Mouse (Mus musculus) naive thymus-derived CD4-positive, alpha-beta T cell, adult 2 months (primary cell): ENCODE data around the gene 5330417H12Rik.

Experiments used
- DNase-seq: peaks from one replicate; pipeline ENCODE4 v3.0.0-alpha.2; 2011; ENCODE audit warnings: low read depth

Gene 5330417H12Rik

DNA sequence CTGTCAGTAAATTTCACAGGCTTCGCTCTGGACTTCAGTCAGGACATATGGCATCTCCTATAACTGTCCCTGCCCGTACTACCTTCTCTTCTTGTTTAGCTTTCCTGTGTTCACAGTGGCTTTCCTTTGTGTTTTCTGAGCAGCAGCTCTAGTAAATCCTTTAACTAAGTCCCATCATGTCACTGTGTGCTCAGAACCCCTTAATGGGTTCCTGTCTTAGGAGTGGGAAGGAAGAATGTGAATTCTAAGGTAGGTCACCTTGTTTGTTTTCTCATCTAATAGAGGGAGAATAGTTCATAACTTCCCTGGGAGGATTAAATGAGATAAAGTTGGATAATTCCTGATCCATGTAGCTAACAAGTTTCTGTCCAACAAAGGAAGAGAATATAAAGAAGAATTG, at the start of gene 5330417H12Rik:
Gene 5330417H12Rik (minus strand): TSS at position 101 of the 400 bp plus-strand sequence.
- no peak for DNase-seq

DNA sequence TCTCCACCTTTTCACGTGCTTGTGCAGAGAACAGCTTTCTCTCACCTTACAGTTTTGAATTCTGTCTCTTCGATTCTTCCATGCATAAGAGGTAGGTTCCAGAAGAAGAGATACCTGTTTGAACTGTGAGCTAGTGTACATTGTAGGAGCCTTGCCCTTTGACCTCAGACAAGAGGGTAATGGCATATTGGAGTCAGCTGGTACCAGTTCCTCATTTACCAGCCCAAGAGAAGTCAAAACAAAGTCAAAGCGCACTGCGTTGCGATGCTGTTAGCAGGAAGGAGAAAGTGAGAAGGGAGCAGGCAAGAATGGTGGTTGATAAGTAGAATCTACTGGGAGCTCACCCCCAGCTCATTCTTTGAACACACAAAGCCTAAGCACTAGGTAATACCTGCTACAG, 43.6 kb upstream of the 5330417H12Rik start:
- no peak for DNase-seq

DNA sequence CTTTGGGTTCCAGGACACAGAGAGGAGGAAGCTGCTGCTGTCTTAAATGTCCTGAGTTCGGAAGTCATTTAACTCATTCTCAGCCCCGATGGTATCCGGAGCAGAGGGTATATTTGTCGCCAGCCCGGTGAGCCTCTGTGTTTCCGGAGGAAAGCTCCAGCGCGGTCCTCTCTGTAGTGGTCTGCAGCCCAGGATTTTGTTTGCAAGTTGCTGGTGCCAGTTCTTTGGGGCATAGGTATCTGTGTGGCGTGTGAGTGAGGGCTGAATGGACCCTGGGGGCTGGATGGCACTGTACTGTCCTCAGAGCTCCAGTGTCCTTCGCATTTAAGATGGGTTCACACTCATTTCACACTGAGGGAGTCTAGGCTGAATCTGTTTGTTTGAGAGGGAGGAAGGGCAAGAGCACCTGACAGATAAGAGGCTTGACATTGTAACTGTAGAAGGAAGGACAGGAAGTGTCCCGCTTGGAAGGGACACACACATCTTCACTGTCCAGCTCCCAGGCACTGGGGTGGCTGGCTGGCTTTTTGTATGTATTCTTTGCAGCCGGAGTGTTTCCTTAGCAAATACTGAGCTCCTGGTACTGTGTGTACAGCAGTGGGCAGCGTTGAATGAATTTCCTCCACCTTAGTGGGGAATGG, 41.4 kb upstream of the 5330417H12Rik start:
- peak; percentile 36 for DNase-seq

DNA sequence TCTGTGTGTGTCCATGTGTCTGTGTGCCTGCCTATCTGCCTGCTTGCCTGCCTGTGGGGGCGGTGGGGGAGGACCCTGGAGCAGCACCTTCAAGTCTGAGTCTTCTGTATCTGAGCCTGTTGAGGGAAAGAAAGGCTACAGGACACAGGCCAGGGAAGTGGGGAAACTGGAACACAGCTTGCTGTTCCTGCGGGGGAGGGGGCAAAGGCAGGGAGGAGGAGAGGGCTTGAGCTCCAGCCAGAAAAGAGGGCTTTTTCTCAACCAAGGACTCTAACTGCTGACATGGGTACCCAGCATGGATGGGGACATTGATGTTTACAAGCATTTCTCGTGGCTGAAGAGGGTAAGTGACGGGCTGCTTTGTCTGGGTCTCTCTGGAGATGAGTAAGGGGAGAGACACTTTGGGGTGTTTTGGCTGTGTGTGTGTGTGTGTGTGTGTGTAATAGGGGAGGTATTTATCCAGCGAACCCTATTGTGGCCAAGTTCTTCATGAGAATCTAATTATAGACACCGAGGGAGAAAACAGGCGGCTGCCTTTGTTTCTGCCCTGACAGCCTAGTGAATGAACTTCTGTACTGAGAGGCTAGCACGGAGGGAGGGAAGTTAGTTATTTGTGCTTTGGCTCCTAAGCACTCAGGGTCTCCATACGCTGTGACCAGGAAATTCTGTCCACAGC, 40.8 kb upstream of the 5330417H12Rik start:
- DNase-seq: no peak

DNA sequence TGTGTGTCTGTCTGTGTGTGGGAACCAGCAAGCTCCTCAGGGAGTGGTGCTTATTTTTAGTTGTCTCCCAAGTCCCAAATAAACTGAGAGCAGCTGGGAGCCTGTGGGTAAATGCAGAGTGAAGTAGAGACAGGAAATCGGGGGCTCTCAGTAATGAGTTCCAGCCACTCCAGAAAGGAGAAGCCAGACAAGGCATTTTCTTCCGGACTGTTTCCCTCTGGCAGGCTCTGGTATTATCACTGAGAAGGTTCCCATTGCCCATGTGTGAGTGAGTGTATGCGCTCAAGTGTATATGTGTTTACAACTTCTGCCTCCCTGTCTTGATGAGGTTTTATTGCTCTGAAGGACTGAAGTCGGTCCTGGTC, 40.2 kb upstream of the 5330417H12Rik start:
- DNase-seq: no peak

DNA sequence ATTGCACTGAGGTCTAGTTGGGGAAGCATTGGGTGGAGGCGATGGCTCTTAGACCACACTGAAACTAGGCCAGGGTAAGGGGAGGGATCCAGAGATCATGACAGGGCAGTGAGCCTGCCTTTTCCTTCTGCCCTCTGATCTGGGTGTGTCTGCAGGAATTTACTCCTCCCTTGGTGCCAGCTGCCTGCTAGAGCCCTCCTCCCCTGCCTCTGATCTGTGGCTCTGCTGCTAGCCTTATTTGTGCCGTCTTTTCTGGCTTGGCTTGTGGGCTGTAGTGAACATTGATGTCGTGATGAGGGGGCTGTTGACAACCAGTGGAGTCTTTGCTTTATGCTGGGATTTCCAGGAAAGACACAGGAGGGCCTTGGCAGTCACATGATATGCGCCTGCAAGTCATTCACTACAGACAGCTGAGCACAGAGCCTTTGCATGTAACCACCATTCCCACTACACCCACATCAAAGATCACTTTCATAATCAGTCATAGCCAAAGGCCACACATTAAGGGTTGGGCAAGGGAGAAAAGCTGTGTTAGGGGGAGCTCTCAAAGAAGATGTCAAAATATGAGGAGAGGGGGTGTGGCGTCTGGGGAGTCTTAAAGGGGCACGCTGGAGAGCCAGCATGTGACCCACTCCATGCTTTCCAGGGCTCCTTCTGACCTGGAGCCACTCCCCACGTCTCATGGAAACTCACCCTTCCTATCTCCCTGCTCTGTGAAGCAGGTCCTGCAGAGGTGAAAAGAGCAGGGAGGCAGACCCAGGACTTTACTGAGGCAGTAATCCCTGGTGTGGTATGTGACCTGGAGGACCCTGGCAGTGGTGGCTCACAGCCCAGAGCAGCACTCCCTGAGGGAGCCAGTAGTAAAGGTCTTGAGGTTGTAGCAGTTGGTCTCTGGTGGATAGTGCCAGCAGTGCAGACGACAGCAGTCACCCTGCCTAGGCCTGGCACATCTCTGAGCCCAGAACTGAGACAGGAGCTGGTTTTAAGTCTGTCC, 39.4 kb upstream of the 5330417H12Rik start:
- DNase-seq: peak; percentile 69

DNA sequence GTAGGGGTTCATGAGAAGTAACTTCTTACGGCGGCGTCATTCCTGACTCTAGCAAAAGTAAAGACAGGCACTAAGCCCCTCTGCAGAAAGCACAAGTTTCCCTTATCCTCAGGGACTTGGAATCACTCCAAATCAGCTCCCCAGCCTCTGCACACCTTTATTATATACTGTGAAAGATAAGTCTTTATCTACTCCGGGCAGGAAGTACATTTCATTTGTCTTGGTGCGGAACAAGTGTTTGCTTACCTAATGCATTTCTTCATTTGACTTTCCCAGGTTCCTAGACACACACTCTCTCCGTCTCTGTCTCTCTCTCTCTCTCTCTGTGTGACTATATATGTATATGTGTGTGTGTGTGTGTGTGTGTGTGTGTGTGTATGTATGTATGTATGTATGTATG, 38.7 kb upstream of the 5330417H12Rik start:
- no peak for DNase-seq

DNA sequence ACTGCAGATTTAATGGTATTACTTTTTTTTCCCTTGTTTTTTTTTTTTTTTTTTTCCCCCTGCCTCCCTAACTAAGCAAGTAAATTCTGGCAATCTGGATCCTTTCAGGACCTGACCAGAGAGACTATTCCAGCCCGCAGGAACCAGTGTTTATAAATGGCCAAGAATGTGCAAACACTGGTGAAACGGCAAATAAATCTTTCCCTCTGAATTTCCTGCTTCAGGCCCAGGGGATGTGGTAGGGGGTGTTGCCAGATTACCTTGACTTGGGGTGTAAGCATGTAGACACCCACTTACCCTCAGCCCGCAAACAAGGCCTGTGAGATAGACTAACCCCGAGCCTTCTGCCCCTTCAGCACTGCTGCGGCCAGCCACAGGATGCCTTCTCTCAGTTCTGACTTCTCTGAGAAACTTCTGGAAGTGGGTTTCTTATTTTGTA, 36.9 kb upstream of the 5330417H12Rik start:
- DNase-seq: no peak

DNA sequence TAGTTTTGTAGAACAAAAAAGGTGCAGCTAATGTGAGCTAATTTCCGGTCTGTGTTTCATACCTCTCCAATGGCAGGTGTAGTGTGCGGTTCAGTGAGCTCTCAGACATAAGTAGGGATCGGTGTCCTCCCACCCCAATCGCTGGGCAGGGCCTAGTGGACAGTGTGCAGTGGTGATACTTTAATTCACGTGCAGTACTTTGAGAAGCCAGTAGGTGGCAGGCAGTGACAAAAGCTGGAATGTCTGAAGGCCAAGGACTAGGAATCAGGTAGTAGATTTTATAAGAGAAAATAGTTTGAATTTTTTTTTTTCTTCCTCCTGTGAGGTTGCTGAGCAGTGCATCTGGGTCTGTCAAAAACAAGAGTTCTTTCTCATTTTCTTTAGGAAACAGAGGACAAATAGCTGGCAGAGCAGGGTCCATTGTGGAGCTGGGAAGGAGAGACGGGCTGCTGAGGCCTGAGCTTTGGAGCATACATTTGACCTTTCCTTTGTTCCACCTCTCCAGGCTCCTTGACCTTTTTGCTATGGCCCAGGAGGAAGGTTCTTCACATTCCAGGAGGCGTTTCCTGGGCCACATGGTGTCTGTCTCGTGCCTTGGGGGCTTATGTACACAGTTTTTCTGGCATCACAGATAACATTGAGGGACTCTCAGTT, 36.4 kb upstream of the 5330417H12Rik start:
- peak; percentile 80 for DNase-seq

DNA sequence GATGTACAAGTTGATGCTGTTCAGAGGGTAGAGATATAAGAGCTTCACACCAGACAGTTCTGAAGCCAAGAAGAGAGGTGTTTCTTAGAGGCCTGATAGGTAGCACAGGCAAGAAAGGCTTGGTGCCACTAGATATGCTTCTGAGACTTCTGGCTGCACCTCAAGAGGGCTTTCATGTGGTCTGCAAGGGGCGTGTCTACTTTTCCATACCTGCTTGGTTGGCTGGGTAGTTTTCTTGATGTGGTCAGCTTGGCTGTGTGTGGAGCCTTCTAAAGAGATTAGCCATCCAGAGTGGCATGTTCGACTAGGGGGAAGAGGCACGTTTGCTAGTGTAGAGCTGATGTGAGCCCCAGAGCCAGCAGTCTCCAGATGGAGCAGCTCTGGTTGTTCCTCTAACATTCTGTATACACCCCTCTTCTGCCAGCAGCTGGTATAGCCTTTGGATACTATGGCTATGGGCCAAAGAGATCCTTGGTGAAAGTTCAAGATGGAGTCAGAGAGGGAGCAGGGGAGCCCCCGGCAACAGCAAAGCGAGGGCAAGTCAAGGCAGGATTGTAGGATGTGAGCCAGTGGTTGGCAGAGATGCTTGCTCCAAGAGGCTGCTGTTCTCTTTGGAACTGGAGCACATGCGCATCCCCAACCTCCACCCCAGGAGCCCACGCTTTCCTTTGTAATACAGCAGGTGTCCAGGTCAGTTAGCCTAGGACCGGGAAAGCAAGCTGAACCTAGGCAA, 34.4 kb upstream of the 5330417H12Rik start:
- DNase-seq: peak; percentile 87

DNA sequence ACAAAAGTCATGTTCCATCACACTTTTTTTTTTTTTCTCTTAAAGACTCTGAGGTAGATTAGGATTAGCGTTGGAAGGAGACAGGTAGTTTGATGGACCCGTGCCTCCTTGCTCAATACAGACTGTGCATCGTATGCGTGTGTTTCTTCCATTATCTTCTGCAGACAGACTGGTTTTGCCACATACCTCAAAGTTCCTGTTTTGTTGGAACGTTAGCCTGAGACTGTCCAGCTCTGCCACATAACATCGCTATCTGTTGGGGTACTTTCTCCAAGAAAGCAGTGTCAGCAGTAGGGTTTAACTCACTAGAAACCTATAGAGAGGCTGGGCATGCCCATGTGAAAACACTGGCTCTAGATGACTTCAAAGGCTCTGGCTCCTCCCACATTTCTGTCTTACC, 31.5 kb upstream of the 5330417H12Rik start:
- DNase-seq: no peak

DNA sequence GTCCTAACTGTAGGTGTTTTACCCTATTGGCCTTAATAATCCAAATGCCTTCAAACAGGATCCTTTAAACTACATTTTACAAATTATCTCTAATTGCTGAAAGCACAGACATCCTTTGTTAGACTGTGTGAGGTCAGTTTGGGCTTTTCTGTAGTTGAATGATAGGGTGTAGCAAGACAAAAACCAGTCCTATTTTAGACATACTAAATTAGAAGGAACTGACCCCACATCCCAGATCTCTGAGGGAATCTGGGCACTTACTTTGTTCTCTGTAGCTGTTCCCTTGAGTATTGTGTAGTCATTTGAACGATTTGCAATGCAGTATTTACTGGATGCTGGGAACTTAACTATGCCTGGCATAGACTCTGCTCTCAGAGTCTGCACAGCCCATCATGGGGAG, 26.9 kb upstream of the 5330417H12Rik start:
- DNase-seq: no peak

DNA sequence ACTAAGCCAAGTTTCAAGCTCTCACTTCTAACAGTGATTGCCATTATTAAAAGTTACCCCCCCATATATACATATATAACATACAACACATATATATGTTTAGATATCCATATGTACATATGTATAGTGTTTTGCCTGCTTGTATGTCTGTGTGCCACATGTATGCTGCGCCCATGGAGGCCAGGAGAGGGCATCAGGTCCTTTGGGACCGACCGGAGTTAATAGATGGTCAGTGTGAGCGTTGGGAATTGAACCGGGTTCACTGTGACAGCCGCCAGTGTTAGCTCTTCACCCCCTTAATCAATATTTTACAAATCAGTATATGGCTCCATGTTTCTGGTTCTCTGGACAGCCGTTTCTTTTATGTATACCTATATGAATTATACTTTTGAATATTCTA, 25.0 kb upstream of the 5330417H12Rik start:
- DNase-seq: no peak

DNA sequence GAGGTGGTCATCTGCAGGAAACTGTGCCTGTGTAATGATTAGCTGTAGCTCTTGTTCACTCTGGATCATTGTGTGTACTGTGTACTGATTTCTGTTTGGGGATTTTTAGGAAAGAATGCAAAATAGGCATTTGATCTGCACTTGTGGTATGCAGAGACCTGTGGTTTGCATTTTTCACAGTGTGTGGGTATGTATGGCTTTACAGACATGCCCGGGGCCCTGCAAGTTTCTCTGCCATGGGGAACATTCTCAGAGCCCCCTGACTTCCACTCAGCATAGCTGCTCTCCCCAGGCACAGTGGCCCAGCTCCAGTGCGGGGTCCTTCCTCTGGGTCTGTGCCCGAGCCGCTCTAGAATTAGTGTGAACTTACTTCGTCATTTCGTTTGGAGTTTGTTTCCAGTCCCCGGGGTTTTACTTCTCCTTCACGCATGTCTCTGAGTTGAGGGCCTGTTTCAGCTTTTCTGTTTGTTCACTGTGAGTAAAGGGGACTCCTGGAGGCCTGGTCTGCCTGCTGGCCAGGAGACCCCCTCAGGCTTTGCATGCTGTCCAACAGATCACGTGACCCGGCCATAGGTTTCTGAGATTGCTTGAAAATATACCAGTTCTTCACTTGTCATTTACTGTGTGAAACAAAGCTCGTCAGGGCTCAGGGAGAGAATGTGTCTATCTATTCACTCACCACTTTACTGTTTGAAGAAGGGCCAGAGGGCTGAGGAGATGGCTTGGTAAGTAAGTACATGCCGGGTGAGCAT, 24.2 kb upstream of the 5330417H12Rik start:
- DNase-seq: no peak

DNA sequence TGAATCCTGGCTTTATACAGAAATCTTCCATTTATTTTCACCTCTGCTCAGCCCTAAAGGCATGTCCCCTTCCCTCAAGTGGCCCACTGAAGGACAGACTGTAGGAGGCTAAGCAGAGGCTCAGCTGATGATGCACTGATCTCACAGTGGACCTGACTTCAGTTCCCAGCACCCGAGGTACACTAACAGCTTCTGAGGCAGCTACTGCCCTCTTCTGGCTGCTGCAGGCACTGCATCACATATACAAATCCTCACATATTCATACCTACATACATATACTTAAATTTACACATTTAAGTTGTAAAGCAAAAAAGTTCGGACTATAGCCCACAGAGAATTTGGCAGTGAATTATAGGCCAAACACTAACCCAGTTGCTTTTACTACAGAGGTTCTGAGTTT, 20.0 kb upstream of the 5330417H12Rik start:
- no peak for DNase-seq

DNA sequence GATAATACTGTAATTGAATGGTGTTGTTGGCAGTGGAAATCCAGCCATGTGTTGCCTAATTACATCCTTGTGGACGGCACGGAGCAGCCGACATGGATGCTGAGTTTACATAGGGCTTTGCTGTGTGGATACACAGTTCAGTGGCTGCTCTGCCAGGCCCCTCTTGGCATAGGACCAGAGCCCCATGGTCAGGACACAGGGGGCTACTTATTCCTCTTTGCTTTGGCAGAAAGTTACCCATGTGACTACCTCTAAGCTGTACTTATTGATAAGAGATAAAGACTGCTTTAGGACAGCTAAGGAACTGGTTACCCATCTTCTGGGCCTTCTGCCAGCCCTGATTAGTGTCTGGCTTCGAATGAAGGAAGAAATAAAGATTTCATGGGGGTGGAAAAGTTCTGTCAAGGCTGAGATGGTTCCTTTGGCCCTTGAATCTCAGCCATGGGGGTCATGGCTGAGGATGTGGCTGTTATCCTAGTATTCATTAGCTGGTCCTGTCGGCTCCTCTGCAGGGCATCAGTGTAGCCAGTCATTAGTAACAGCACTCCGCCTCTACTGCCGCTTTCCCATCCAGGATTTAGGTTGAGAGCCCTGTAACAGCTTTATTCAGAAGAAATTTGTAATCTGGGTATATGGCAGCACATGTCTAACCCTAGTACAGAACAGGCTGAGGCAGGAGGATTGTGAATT, 17.8 kb upstream of the 5330417H12Rik start:
- DNase-seq: no peak

DNA sequence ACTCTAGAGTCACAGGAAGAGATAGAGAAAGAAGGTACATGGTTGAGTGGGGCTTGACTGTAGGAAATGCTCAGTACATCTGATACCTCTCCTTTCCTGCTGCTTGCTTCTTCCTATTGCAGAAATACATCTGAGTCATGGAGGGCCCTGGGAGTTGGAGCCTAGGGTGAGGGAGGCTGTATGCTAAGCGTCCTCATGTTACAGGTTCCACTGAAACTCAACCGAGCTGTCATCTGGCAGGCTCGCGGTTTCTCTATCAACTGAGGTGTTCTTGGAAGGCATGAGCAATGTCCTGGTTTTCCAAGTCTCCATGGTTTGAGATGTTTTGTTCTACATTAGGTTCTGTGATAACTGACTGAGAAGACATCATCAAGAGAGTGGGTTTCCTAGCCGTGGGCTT, 13.1 kb upstream of the 5330417H12Rik start:
- no peak for DNase-seq

DNA sequence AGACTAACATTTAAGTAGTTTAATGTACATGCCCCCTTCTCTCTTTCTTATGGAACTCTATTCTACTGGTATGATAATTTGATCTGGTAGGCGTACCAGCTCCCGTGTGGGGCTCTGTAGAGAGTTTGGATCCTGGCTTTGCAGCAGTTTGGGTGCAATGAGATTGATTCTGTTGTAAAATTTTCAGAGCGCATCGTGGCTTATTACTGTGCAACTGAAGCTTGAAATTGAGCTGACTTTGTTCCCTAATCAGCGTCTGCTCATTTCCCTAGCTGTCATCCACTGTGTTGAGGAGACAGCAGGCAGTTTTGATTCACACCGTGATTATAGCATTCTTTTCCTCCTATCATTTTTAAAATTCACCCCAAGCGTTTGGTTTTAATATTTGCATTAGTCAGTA, 12.4 kb upstream of the 5330417H12Rik start:
- no peak for DNase-seq

DNA sequence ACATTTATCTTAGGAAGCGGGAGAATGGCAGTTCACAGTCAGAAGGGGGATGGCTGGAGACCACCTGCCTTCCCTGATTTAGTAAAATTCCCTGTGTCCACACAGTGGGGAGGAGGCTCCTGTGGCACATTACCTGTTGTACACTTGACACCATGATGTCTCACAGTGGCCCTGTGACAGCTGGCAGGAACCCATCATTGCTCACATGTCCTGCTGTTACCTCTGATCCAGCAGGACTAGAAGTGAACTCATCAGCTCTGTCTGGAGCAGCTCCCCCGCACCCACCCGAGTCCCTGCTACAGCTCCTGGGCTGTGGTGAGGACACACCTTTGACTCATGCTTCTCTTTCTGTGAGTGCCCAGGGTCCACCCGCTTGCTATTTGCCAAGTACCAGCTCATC, 8.2 kb upstream of the 5330417H12Rik start:
- DNase-seq: no peak

DNA sequence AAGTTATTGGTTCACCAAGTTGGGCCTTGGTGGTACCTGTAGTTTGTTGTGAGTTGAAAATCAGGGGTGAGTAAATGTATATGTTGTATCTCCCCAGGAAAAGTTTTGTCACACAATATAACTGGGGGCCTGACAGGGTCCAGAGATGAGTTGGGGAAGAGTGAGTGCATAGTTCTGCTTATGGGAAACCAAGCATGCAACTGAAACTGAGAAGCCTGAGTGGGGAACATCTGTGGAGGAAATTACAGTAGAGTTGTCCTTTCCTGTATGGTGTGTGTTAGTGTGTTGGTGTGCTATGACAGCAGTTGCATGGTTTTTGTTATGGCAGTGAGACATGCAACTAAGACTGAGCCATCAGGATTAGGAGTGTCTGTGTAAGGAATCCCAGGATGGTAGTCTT, 3.4 kb upstream of the 5330417H12Rik start:
- DNase-seq: no peak
